Mouse (Mus musculus) kidney, embryonic 15.5 days (tissue): ENCODE data around the gene Cst6. TPM values are rescaled to one million over a fixed set of nuclear protein-coding genes. Genes with fewer than 3 reads are reported as not detected.

Experiments
- ATAC-seq: fragments of 200-750 bp; cut with Nextera tagmentation; replicated peaks from 2 replicates; pipeline ENCODE4 v1.8.0; 2017; ENCODE audit warnings: moderate TSS enrichment; ENCODE audit not compliant: low FRiP score
- H3K27ac ChIP-seq: fragments of 300-500 bp; sonication (generic); 2 replicates; pipeline ENCODE4 v1.5.1; 2015; ENCODE audit warnings: mild to moderate bottlenecking, inconsistent platforms
- H3K27me3 ChIP-seq: fragments of 300-500 bp; sonication (generic); 2 replicates; pipeline ENCODE4 v1.6.1; 2015; ENCODE audit warnings: inconsistent platforms
- H3K36me3 ChIP-seq: fragments of 300-500 bp; sonication (generic); 2 replicates; pipeline ENCODE4 v1.6.1; 2015; ENCODE audit warnings: inconsistent platforms
- H3K4me1 ChIP-seq: fragments of 300-500 bp; sonication (generic); 2 replicates; pipeline ENCODE4 v1.6.1; 2015; ENCODE audit warnings: inconsistent platforms
- H3K4me2 ChIP-seq: fragments of 300-500 bp; sonication (generic); 2 replicates; pipeline ENCODE4 v1.6.1; 2015; ENCODE audit warnings: moderate library complexity, mild to moderate bottlenecking, inconsistent platforms
- H3K4me3 ChIP-seq: fragments of 300-500 bp; sonication (generic); replicated peaks from 2 replicates; pipeline ENCODE4 v1.5.1; 2015; ENCODE audit warnings: mild to moderate bottlenecking, inconsistent platforms
- H3K9ac ChIP-seq: fragments of 300-500 bp; sonication (generic); 2 replicates; pipeline ENCODE4 v1.6.1; 2015; ENCODE audit warnings: mild to moderate bottlenecking, inconsistent platforms
- H3K9me3 ChIP-seq: fragments of 300-500 bp; sonication (generic); replicated peaks from 2 replicates; pipeline ENCODE4 v1.6.1; 2016; ENCODE audit warnings: inconsistent platforms
- WGBS: fragments of 180-500 bp; shearing (Covaris S2); methylation state at CpG from one replicate; pipeline ENCODE4 v1.1.7; 2015; ENCODE audit warnings: mixed read lengths; 5-methylcytosine and 5-hydroxymethylcytosine counted together
- polyA plus RNA-seq: library from polyadenylated mRNA; unstranded; fragments of >200 nt; fragmentation: Nextera tagmentation; extraction: Ambion mirVana; gene quantifications from 2 replicates; pipeline ENCODE4 v1.2.1, GENCODE M21; 2015

Gene Cst6
- polyA plus RNA-seq, 1 experiment from 2014 or later, result 0.45 TPM

GRCm38 (mm10) chr19:5302455-5302854 is 46.9 kb downstream of the Cst6 start:
- Histone ChIP-seq H3K9ac (no peak overlapping the region), H3K36me3 (no peaks in the 10 kb centered on the region), H3K4me2 (no peak overlapping the region), H3K27ac (no peak overlapping the region), H3K27me3 (peaks cover 9% of the 10 kb centered on the region), H3K4me1 (peaks cover 20% of the 10 kb centered on the region), H3K9me3 (no peaks in the 10 kb centered on the region), H3K4me3 (no peak overlapping the region)
- WGBS, result 20% methylated on average over 4 of the region's 4 CpGs
- no peak for ATAC-seq

GRCm38 (mm10) chr19:5300588-5300987 is 48.8 kb downstream of the Cst6 start:
- Histone ChIP-seq H3K36me3 (no peaks in the 10 kb centered on the region), H3K9me3 (no peaks in the 10 kb centered on the region), H3K27ac (no peak overlapping the region), H3K4me1 (peaks cover 34% of the 10 kb centered on the region), H3K9ac (no peak overlapping the region), H3K4me3 (no peak overlapping the region), H3K4me2 (no peak overlapping the region), H3K27me3 (peaks cover 11% of the 10 kb centered on the region; the same call in 1 of the 2 replicates)
- WGBS, result 80% methylated on average over 6 of the region's 6 CpGs
- ATAC-seq, result no peak

- Histone ChIP-seq H3K27ac (peak within 1 kb of the TSS; percentile 56; the same call in 1 of the 2 replicates), H3K9me3 (no peaks in the 10 kb centered on the region), H3K4me1 (peaks cover 45% of the 10 kb centered on the region), H3K9ac (peak within 1 kb of the TSS; percentile 66), H3K4me2 (peak within 1 kb of the TSS; percentile 84), H3K36me3 (peaks cover 12% of the 10 kb centered on the region), H3K27me3 (peaks cover 11% of the 10 kb centered on the region; the same call in 1 of the 2 replicates), H3K4me3 (peak within 1 kb of the TSS; percentile 51)
- 7% methylated on average over 32 of the region's 32 CpGs for WGBS
- no peak for ATAC-seq
Measured at GRCm38 (mm10) chr19:5297903-5298800, 51.2 kb downstream of the Cst6 start, which contains the start of gene Gal3st3. Gal3st3 (plus strand) TSS chr19:5298331.

GRCm38 (mm10) chr19:5296630-5297029 is 52.7 kb downstream of the Cst6 start:
- peak overlapping the region; percentile 71; the same call in 1 of the 2 replicates for H3K4me2 ChIP-seq
- H3K4me3 ChIP-seq, result no peak overlapping the region
- H3K9ac ChIP-seq, result no peak overlapping the region; the same call in 1 of the 2 replicates
- H3K4me1 ChIP-seq, result peaks cover 48% of the 10 kb centered on the region
- H3K36me3 ChIP-seq, result peaks cover 27% of the 10 kb centered on the region
- no peak overlapping the region for H3K27ac ChIP-seq
- no peak for ATAC-seq
- peaks cover 11% of the 10 kb centered on the region; the same call in 1 of the 2 replicates for H3K27me3 ChIP-seq
- no peaks in the 10 kb centered on the region for H3K9me3 ChIP-seq
- 29% methylated on average over 5 of the region's 5 CpGs for WGBS

GRCm38 (mm10) chr19:5295736-5296075 is 53.7 kb downstream of the Cst6 start:
- 6% methylated on average over 13 of the region's 13 CpGs for WGBS
- peak overlapping the region; percentile 66 for H3K9ac ChIP-seq
- ATAC-seq, result peak; percentile 57
- H3K36me3 ChIP-seq, result peaks cover 36% of the 10 kb centered on the region
- H3K4me1 ChIP-seq, result peaks cover 48% of the 10 kb centered on the region
- peak overlapping the region; percentile 91 for H3K27ac ChIP-seq
- H3K27me3 ChIP-seq, result peaks cover 11% of the 10 kb centered on the region; the same call in 1 of the 2 replicates
- peak overlapping the region; percentile 94 for H3K4me3 ChIP-seq
- H3K4me2 ChIP-seq, result peak overlapping the region; percentile 71
- no peaks in the 10 kb centered on the region for H3K9me3 ChIP-seq

GRCm38 (mm10) chr19:5294972-5295735 is 54.2 kb downstream of the Cst6 start, which contains the start of gene Sf3b2:
Sf3b2 (minus strand) TSS chr19:5295455.
- peak; percentile 96 for ATAC-seq
- Histone ChIP-seq H3K36me3 (peaks cover 41% of the 10 kb centered on the region), H3K9me3 (no peaks in the 10 kb centered on the region), H3K4me3 (peak within 1 kb of the TSS; percentile 94), H3K4me2 (peak within 1 kb of the TSS; percentile 80), H3K4me1 (peaks cover 48% of the 10 kb centered on the region), H3K9ac (peak within 1 kb of the TSS; percentile 83), H3K27ac (peak within 1 kb of the TSS; percentile 91), H3K27me3 (peaks cover 11% of the 10 kb centered on the region; the same call in 1 of the 2 replicates)
- under 1% methylated on average over 46 of the region's 46 CpGs for WGBS

Other genes starting within 250 kb of the Cst6 start
- 268 and 290 TPM in 2 replicates for gene Rab1b, start 242.5 kb downstream of the Cst6 start, polyA plus RNA-seq
- 27.5 and 27.8 TPM in 2 replicates for gene Klc2, start 231.0 kb downstream of the Cst6 start, polyA plus RNA-seq
- gene Pacs1, start 76.5 kb downstream of the Cst6 start, polyA plus RNA-seq, result 23.2 and 25.0 TPM in 2 replicates
- 351 and 362 TPM in 2 replicates for gene Sf3b2, start 54.1 kb downstream of the Cst6 start, polyA plus RNA-seq
- 3.8 and 3.9 TPM in 2 replicates for gene Gal3st3, start 51.2 kb downstream of the Cst6 start, polyA plus RNA-seq
- not detected in 2 replicates for gene Catsper1, start 13.8 kb downstream of the Cst6 start, polyA plus RNA-seq
- 58.4 and 59.3 TPM in 2 replicates for gene Eif1ad, start 17.2 kb upstream of the Cst6 start, polyA plus RNA-seq
- gene Banf1, start 17.6 kb upstream of the Cst6 start, polyA plus RNA-seq, result 477 and 508 TPM in 2 replicates
- 82.0 and 87.6 TPM in 2 replicates for gene Sart1, start 39.1 kb upstream of the Cst6 start, polyA plus RNA-seq
- 0.30 and 0.57 TPM in 2 replicates for gene Tsga10ip, start 53.0 kb upstream of the Cst6 start, polyA plus RNA-seq
- 248 and 250 TPM in 2 replicates for gene Drap1, start 75.4 kb upstream of the Cst6 start, polyA plus RNA-seq
- gene AI837181, start 75.6 kb upstream of the Cst6 start, polyA plus RNA-seq, result 54.2 and 59.0 TPM in 2 replicates
- 0.39 TPM in 1 of 2 replicates, not detected in the other for gene Fosl1, start 98.0 kb upstream of the Cst6 start, polyA plus RNA-seq
- gene Ccdc85b, start 108.3 kb upstream of the Cst6 start, polyA plus RNA-seq, result 10.1 and 11.3 TPM in 2 replicates
- gene Fibp, start 111.0 kb upstream of the Cst6 start, polyA plus RNA-seq, result 119 and 128 TPM in 2 replicates
- gene Ctsw, start 118.9 kb upstream of the Cst6 start, polyA plus RNA-seq, result 1.1 and 1.5 TPM in 2 replicates
- gene Efemp2, start 124.4 kb upstream of the Cst6 start, polyA plus RNA-seq, result 156 and 179 TPM in 2 replicates
- gene Mus81, start 138.8 kb upstream of the Cst6 start, polyA plus RNA-seq, result 37.0 and 47.4 TPM in 2 replicates
- gene Cfl1, start 140.9 kb upstream of the Cst6 start, polyA plus RNA-seq, result 2,798 and 2,930 TPM in 2 replicates
- 0.30 and 0.32 TPM in 2 replicates for gene 1700020D05Rik, start 154.2 kb upstream of the Cst6 start, polyA plus RNA-seq
- gene Snx32, start 161.0 kb upstream of the Cst6 start, polyA plus RNA-seq, result 7.5 and 9.3 TPM in 2 replicates
- 11.3 and 12.0 TPM in 2 replicates for gene Ovol1, start 211.1 kb upstream of the Cst6 start, polyA plus RNA-seq
- gene Ap5b1, start 218.5 kb upstream of the Cst6 start, polyA plus RNA-seq, result 9.7 and 10.8 TPM in 2 replicates